Mouse (Mus musculus) intestine, embryonic 14.5 days (tissue): Measurements from ENCODE around the gene Dna2. TPM values are rescaled to one million over a fixed set of nuclear protein-coding genes. Genes with fewer than 3 reads are reported as not detected.

ENCODE experiments used
- ATAC-seq: fragments of 200-750 bp; cut with Nextera tagmentation; replicated peaks from 2 replicates; pipeline ENCODE4 v1.8.0; 2017; ENCODE audit warnings: low read depth, moderate number of reproducible peaks, moderate TSS enrichment, moderate library complexity; ENCODE audit not compliant: low FRiP score, low TSS enrichment
- DNase-seq: peaks from one replicate; pipeline ENCODE4 v3.0.0-alpha.2; 2018; ENCODE audit warnings: low spot score
- H3K27ac ChIP-seq: fragments of 300-500 bp; sonication (generic); 2 replicates; pipeline ENCODE4 v1.5.1; 2014; ENCODE audit warnings: low read depth, mild to moderate bottlenecking, control low read depth
- H3K27me3 ChIP-seq: fragments of 300-500 bp; sonication (generic); replicated peaks from 2 replicates; pipeline ENCODE4 v1.6.1; 2014; ENCODE audit warnings: low read length, control low read depth; ENCODE audit not compliant: control insufficient read depth, insufficient read depth
- H3K36me3 ChIP-seq: fragments of 300-500 bp; sonication (generic); 2 replicates; pipeline ENCODE4 v1.6.1; 2014; ENCODE audit warnings: low read length, control low read depth; ENCODE audit not compliant: control insufficient read depth, insufficient read depth
- H3K4me1 ChIP-seq: fragments of 300-500 bp; sonication (generic); replicated peaks from 2 replicates; pipeline ENCODE4 v1.6.1; 2014; ENCODE audit warnings: low read length, control low read depth, mixed read lengths; ENCODE audit not compliant: control insufficient read depth, insufficient read depth
- H3K4me2 ChIP-seq: fragments of 300-500 bp; sonication (generic); 2 replicates; pipeline ENCODE4 v1.6.1; 2014; ENCODE audit warnings: low read length
- H3K4me3 ChIP-seq: fragments of 300-500 bp; sonication (generic); 2 replicates; pipeline ENCODE4 v1.5.1; 2014; ENCODE audit warnings: low read depth, low read length, control low read depth, mixed read lengths
- H3K9ac ChIP-seq: fragments of 300-500 bp; sonication (generic); 2 replicates; pipeline ENCODE4 v1.6.1; 2014; ENCODE audit warnings: mild to moderate bottlenecking, low read length
- H3K9me3 ChIP-seq: fragments of 300-500 bp; sonication (generic); 2 replicates; pipeline ENCODE4 v1.6.1; 2016; ENCODE audit warnings: low read length, control low read depth; ENCODE audit not compliant: control insufficient read depth
- WGBS: fragments of 180-500 bp; shearing (Covaris S2); extraction: QIAGEN DNeasy Blood & Tissue Kit; methylation state at CpG from one replicate; pipeline ENCODE4 v1.1.7; 2014; 5-methylcytosine and 5-hydroxymethylcytosine counted together
- polyA plus RNA-seq: library from polyadenylated mRNA; unstranded; fragments of >200 nt; fragmentation: Nextera tagmentation; extraction: Ambion mirVana; gene quantifications from 2 replicates; pipeline ENCODE4 v1.2.1, GENCODE M21; 2014

Dna2 gene
- polyA plus RNA-seq, 1 experiment from 2014 or later, result 19.6 TPM

- no peak overlapping the region for H3K27ac ChIP-seq
Measured at GRCm38 (mm10) chr10:62965796-62966195, 19.0 kb downstream of the Dna2 start.

DNA sequence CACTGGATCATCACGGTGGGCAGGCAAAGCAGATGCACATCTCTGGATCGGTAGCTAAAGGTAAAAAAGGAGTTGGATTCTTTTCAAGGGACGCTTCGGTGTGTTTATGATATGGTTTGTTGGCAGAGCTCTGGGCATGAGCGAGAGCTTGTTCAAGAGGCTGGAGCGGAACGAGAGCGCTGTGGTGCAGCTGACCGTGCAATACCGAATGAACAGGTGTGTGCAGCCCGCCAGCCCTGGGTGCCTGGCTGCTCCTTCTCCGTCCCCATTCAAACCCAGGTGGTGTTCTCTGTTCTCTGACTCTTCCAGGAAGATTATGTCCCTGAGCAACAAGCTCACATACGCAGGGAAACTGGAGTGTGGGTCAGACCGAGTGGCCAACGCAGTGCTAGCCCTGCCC is 19.5 kb downstream of the Dna2 start:
- no peaks in the 10 kb centered on the region for H3K4me1 ChIP-seq
- H3K4me3 ChIP-seq, result no peak overlapping the region
- no peaks in the 10 kb centered on the region for H3K9me3 ChIP-seq
- WGBS, result 94% methylated on average over 15 of the region's 15 CpGs
- H3K27me3 ChIP-seq, result no peaks in the 10 kb centered on the region
- DNase-seq (no peak), ATAC-seq (no peak)
- H3K36me3 ChIP-seq, result peaks cover 59% of the 10 kb centered on the region
- no peak overlapping the region for H3K9ac ChIP-seq
- H3K27ac ChIP-seq, result no peak overlapping the region
- H3K4me2 ChIP-seq, result no peak overlapping the region

More at GRCm38 (mm10) chr10:62965796-62966195, 19.0 kb downstream of the Dna2 start:
- H3K9me3 ChIP-seq, result no peaks in the 10 kb centered on the region
- no peak overlapping the region for H3K4me3 ChIP-seq
- DNase-seq (no peak), ATAC-seq (no peak)
- H3K9ac ChIP-seq, result no peak overlapping the region
- no peaks in the 10 kb centered on the region for H3K4me1 ChIP-seq
- peaks cover 64% of the 10 kb centered on the region for H3K36me3 ChIP-seq
- H3K27me3 ChIP-seq, result no peaks in the 10 kb centered on the region
- H3K4me2 ChIP-seq, result no peak overlapping the region
- WGBS, result 97% methylated on average over 11 of the region's 11 CpGs

GRCm38 (mm10) chr10:62971821-62972220 is 25.0 kb downstream of the Dna2 start:
- Histone ChIP-seq H3K27ac (no peak overlapping the region), H3K4me3 (no peak overlapping the region), H3K9ac (no peak overlapping the region), H3K27me3 (no peaks in the 10 kb centered on the region), H3K9me3 (no peaks in the 10 kb centered on the region), H3K4me1 (no peaks in the 10 kb centered on the region), H3K4me2 (no peak overlapping the region), H3K36me3 (peaks cover 22% of the 10 kb centered on the region)
- DNase-seq, result no peak
- 0 out of 2 replicates have a peak, but pooled peaks have one; percentile 19 for ATAC-seq
- WGBS, result 75% methylated on average over 16 of the region's 16 CpGs

DNA sequence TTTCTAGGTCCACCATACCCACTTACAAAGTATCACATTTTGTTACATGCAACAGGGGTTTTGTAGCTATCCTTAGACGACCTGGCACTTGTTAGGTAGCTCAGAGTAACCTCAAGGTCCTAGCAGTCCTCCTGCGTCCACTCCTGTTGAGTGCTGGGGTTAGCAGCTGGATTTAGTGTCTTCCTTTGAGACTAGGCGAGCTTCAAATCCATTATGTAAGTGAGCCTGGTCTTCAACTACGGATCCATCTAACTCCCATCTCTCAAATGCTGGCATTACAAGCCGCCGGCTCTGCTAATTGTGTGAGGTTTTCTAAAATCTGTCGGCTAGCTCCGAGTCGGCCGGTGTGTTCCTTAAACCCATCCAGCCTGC is 32.8 kb downstream of the Dna2 start:
- Histone ChIP-seq H3K4me3 (peak overlapping the region; percentile 66), H3K4me1 (0 out of 2 replicates have a peak, but pooled peaks cover 5% of the 10 kb centered on the region), H3K9me3 (no peaks in the 10 kb centered on the region), H3K9ac (peak overlapping the region; percentile 82), H3K36me3 (peaks cover 10% of the 10 kb centered on the region; the same call in 1 of the 2 replicates), H3K27me3 (no peaks in the 10 kb centered on the region), H3K27ac (no peak overlapping the region), H3K4me2 (peak overlapping the region; percentile 61)
- ATAC-seq (0 out of 2 replicates have a peak, but pooled peaks have one; percentile 1), DNase-seq (no peak)
- WGBS, result 10% methylated on average over 10 of the region's 10 CpGs

GRCm38 (mm10) chr10:62980039-62980954 is 33.5 kb downstream of the Dna2 start, which contains the start of gene Rufy2:
Rufy2 (plus strand) TSS chr10:62980223.
- ATAC-seq (peak; percentile 91), DNase-seq (peak; percentile 93)
- Histone ChIP-seq H3K4me3 (peak within 1 kb of the TSS; percentile 66), H3K36me3 (peaks cover 16% of the 10 kb centered on the region; the same call in 1 of the 2 replicates), H3K27me3 (no peaks in the 10 kb centered on the region), H3K27ac (peak within 1 kb of the TSS; percentile 47; the same call in 1 of the 2 replicates), H3K9ac (peak within 1 kb of the TSS; percentile 82), H3K4me1 (0 out of 2 replicates have a peak, but pooled peaks cover 5% of the 10 kb centered on the region), H3K9me3 (no peaks in the 10 kb centered on the region), H3K4me2 (peak within 1 kb of the TSS; percentile 61)
- WGBS, result under 1% methylated on average over 70 of the region's 77 CpGs

DNA sequence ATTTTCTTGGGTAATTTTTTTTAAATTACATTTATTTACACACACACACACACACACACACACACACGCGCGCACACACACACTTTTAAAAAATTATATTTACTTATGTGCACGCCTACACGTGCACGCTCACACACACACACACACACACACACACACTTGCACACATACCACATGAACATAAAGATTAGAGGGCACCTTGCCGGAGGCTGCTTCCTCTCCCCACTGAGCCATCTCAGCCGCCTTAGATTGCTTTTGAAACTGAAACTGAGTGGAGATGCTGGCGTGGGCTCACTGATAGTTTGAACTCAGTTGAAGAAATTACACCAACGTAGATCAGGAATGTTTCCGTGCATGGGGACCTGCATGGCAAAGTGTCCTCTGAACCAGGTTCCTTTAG is 37.2 kb downstream of the Dna2 start:
- ATAC-seq, result no peak
- WGBS, result 93% methylated on average over 11 of the region's 11 CpGs
- H3K36me3 ChIP-seq, result peaks cover 26% of the 10 kb centered on the region; the same call in 1 of the 2 replicates
- DNase-seq, result no peak
- H3K9ac ChIP-seq, result no peak overlapping the region
- no peak overlapping the region for H3K4me3 ChIP-seq
- H3K4me1 ChIP-seq, result 0 out of 2 replicates have a peak, but pooled peaks cover 5% of the 10 kb centered on the region
- no peaks in the 10 kb centered on the region for H3K27me3 ChIP-seq
- H3K27ac ChIP-seq, result no peak overlapping the region
- no peaks in the 10 kb centered on the region for H3K9me3 ChIP-seq
- H3K4me2 ChIP-seq, result no peak overlapping the region

DNA sequence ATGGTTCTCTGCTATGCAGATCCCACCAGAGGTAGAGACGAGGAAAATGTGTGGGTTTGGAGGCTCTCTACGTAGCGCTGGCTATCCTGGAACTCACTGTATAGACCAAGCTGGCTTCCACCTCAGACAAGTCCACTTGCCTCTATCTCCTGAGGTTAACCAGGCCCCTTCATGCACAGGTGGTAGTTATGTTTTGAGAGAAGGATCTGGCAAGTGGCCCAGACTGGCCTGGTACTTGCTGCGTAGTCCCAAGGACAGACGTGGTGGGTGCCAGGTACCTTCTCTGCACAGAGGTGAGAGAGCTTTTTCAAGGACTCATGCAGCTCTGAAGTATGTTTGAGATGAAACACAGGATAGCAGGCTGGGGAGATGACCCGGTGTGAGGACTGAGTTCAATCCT is 37.7 kb downstream of the Dna2 start:
- H3K27me3 ChIP-seq, result no peaks in the 10 kb centered on the region
- no peaks in the 10 kb centered on the region for H3K9me3 ChIP-seq
- no peak for ATAC-seq
- no peak overlapping the region for H3K4me2 ChIP-seq
- H3K4me1 ChIP-seq, result 0 out of 2 replicates have a peak, but pooled peaks cover 5% of the 10 kb centered on the region
- peaks cover 31% of the 10 kb centered on the region; the same call in 1 of the 2 replicates for H3K36me3 ChIP-seq
- no peak for DNase-seq
- 86% methylated on average over 6 of the region's 6 CpGs for WGBS
- no peak overlapping the region for H3K4me3 ChIP-seq
- H3K9ac ChIP-seq, result no peak overlapping the region
- no peak overlapping the region for H3K27ac ChIP-seq

GRCm38 (mm10) chr10:62987341-62987740 is 40.5 kb downstream of the Dna2 start:
- no peaks in the 10 kb centered on the region for H3K9me3 ChIP-seq
- no peaks in the 10 kb centered on the region for H3K27me3 ChIP-seq
- H3K36me3 ChIP-seq, result peaks cover 49% of the 10 kb centered on the region
- ATAC-seq (no peak), DNase-seq (peak; percentile 70)
- H3K4me3 ChIP-seq, result no peak overlapping the region
- no peak overlapping the region for H3K9ac ChIP-seq
- 31% methylated on average over 3 of the region's 3 CpGs for WGBS
- no peak overlapping the region for H3K27ac ChIP-seq
- no peaks in the 10 kb centered on the region for H3K4me1 ChIP-seq
- no peak overlapping the region for H3K4me2 ChIP-seq
